Mouse (Mus musculus) liver, embryonic 12.5 days (tissue): ENCODE data around the gene Fxyd1. TPM values are rescaled to one million over a fixed set of nuclear protein-coding genes. Genes with fewer than 3 reads are reported as not detected.
A peak's percentile ranks its signal among the peaks of the same experiment; 100 is the strongest.

ENCODE experiments used
- ATAC-seq: fragments of 200-750 bp; cut with Nextera tagmentation; 2 replicates; pipeline ENCODE4 v1.8.0; 2017; ENCODE audit warnings: moderate number of reproducible peaks, mild to moderate bottlenecking, moderate library complexity
- H3K27ac ChIP-seq: fragments of 300-500 bp; sonication (generic); 2 replicates; pipeline ENCODE4 v1.5.1; 2016; ENCODE audit warnings: mild to moderate bottlenecking
- H3K27me3 ChIP-seq: fragments of 300-500 bp; sonication (generic); replicated peaks from 2 replicates; pipeline ENCODE4 v1.6.1; 2016; ENCODE audit warnings: mild to moderate bottlenecking, moderate library complexity
- H3K36me3 ChIP-seq: fragments of 300-500 bp; sonication (generic); 2 replicates; pipeline ENCODE4 v1.6.1; 2016; ENCODE audit warnings: mild to moderate bottlenecking, moderate library complexity
- H3K4me1 ChIP-seq: fragments of 300-500 bp; sonication (generic); 2 replicates; pipeline ENCODE4 v1.6.1; 2016
- H3K4me2 ChIP-seq: fragments of 300-500 bp; sonication (generic); 2 replicates; pipeline ENCODE4 v1.6.1; 2016; ENCODE audit warnings: mild to moderate bottlenecking, moderate library complexity
- H3K4me3 ChIP-seq: fragments of 300-500 bp; sonication (generic); 2 replicates; pipeline ENCODE4 v1.5.1; 2016; ENCODE audit warnings: mild to moderate bottlenecking, moderate library complexity
- H3K9ac ChIP-seq: fragments of 300-500 bp; sonication (generic); 2 replicates; pipeline ENCODE4 v1.6.1; 2016; ENCODE audit warnings: mild to moderate bottlenecking, moderate library complexity
- H3K9me3 ChIP-seq: fragments of 300-500 bp; sonication (generic); replicated peaks from 2 replicates; pipeline ENCODE4 v1.6.1; 2016; ENCODE audit warnings: mild to moderate bottlenecking, moderate library complexity
- WGBS: fragments of 180-500 bp; shearing (Covaris S2); methylation state at CpG from one replicate; pipeline ENCODE4 v1.1.7; 2016; ENCODE audit not compliant: insufficient replicate concordance; 5-methylcytosine and 5-hydroxymethylcytosine counted together
- polyA plus RNA-seq: library from polyadenylated mRNA; unstranded; fragments of >200 nt; fragmentation: Nextera tagmentation; extraction: Ambion mirVana; gene quantifications from 2 replicates; pipeline ENCODE4 v1.2.1, GENCODE M21; 2016

Gene Fxyd1
- polyA plus RNA-seq, 1 experiment from 2014 or later: 28.2 TPM

DNA sequence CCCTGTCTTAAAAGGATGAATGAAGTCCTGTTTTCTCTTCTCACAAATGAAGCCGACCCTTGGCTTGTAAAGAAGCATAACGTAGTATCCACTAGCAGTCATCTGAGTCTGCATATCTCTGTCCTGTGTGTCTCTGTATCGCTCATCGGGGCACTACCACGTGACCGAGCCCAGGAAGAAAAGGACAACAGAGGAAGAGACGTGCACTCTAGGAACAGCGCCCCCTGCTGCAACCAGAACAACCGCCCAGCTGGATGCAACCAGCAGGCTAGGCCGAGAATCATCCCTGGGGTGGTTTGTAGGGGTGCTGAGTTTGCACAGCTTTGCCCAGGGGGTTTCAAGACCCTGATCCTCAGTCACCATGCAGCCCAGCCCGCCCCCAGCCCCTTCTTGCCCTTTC is 22.2 kb downstream of the Fxyd1 start:
- no peaks in the 10 kb centered on the region for H3K9me3 ChIP-seq
- H3K36me3 ChIP-seq: no peaks in the 10 kb centered on the region
- peaks cover 25% of the 10 kb centered on the region for H3K4me1 ChIP-seq
- H3K9ac ChIP-seq: no peak overlapping the region
- no peak overlapping the region for H3K4me2 ChIP-seq
- ATAC-seq: no peak; the same call in 1 of the 2 replicates
- H3K27ac ChIP-seq: no peak overlapping the region
- WGBS: 46% methylated on average over 11 of the region's 11 CpGs
- H3K27me3 ChIP-seq: 0 out of 2 replicates have a peak, but pooled peaks cover 5% of the 10 kb centered on the region
- no peak overlapping the region for H3K4me3 ChIP-seq

GRCm38 (mm10) chr7:31033409-31034165 is 23.4 kb downstream of the Fxyd1 start:
- no peaks in the 10 kb centered on the region for H3K36me3 ChIP-seq
- H3K4me2 ChIP-seq: no peak overlapping the region
- H3K9me3 ChIP-seq: no peaks in the 10 kb centered on the region
- peaks cover 25% of the 10 kb centered on the region for H3K4me1 ChIP-seq
- no peak overlapping the region for H3K9ac ChIP-seq
- no peaks in the 10 kb centered on the region for H3K27me3 ChIP-seq
- ATAC-seq: peak; percentile 36; the same call in 1 of the 2 replicates
- WGBS: 32% methylated on average over 9 of the region's 9 CpGs
- H3K4me3 ChIP-seq: no peak overlapping the region
- H3K27ac ChIP-seq: peak overlapping the region; percentile 25; the same call in 1 of the 2 replicates

- Histone ChIP-seq H3K27me3 (no peaks in the 10 kb centered on the region), H3K4me1 (peaks cover 25% of the 10 kb centered on the region), H3K27ac (no peak overlapping the region), H3K9me3 (no peaks in the 10 kb centered on the region), H3K4me2 (no peak overlapping the region), H3K4me3 (no peak overlapping the region), H3K9ac (no peak overlapping the region), H3K36me3 (no peaks in the 10 kb centered on the region)
- WGBS: 47% methylated on average over 7 of the region's 7 CpGs
- ATAC-seq: no peak
Measured at GRCm38 (mm10) chr7:31031731-31032130, 25.3 kb downstream of the Fxyd1 start.

DNA sequence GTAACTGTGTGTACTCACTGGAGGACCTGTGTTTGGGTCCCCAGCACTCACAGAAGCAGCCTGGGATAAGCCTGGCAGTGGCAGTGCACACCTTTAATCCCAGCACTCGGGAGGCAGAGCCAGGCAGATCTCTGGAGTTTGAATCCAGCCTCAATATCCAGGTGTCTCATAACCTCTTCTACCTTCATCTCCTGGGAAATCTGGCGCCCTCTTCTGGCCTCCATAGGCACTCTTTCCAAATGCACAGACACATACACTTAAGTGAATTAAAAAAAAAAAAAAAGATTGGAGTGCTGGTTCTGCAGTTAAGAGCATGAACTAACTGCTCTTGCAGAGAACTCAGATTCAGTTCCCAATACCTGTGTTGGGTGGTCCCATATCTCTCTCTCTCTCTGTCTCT is 26.3 kb downstream of the Fxyd1 start:
- Histone ChIP-seq H3K9ac (no peak overlapping the region), H3K9me3 (no peaks in the 10 kb centered on the region), H3K36me3 (no peaks in the 10 kb centered on the region), H3K4me1 (peaks cover 25% of the 10 kb centered on the region), H3K4me2 (no peak overlapping the region), H3K4me3 (no peak overlapping the region), H3K27me3 (no peaks in the 10 kb centered on the region), H3K27ac (no peak overlapping the region)
- ATAC-seq: no peak
- 49% methylated on average over 2 of the region's 2 CpGs for WGBS

DNA sequence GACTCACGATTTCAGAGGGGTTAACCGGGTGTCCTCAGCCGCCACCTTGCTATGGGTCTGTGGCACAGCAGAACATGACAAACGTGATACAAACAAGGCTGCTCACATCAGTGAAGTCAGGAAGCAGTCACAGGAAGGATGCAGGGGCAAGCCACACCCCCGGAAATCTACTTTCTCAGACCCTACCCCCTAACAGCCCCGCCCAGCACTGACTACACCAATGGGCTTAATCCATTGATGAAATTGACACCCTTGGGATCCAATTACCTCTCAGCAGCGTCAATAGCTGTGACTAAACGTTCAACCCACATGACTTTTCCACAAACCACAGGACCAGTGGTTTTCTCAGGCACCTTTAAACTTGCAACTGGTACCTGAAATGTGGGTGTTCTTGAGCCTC is 28.4 kb downstream of the Fxyd1 start:
- Histone ChIP-seq H3K4me1 (peaks cover 9% of the 10 kb centered on the region; the same call in 1 of the 2 replicates), H3K9me3 (no peaks in the 10 kb centered on the region), H3K4me2 (no peak overlapping the region), H3K36me3 (no peaks in the 10 kb centered on the region), H3K4me3 (no peak overlapping the region), H3K27me3 (no peaks in the 10 kb centered on the region), H3K9ac (no peak overlapping the region), H3K27ac (no peak overlapping the region)
- no peak for ATAC-seq
- WGBS: 54% methylated on average over 8 of the region's 8 CpGs

DNA sequence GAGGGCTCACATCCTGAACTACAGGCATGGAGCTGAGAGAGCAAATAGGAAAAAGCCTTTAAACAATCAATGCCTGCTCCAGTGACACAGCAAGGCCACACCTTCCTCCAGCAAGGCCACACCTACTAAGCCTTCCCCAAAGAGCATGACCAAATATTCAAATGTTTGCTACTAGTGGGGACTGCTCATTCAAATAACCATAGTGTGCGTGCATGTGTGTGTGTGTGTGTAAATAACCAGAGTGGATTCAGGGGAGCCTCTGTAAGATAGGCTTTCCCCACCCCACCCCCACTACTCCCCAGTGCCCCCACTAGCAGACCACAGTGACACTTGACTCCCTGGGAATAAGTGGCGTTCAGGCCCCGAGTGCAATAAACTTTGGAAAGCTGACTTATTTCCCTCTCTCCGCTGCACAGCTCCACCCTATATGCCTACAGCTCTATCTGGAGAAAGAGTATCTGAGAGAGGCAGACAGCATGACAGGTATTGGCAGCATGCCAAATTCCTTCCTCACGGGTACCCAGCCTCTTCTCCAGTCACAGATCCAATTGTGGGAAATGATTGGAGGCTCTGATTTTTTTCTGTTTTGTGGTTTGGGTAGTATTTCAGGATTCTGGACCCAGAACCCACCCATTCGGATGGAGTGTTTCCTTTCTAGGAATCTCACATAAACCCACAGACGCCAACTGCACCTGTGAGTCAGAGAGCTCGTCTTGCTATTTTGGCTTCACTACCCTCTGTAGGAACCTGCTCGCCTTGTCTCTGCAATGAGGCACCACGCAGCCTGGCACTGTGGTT is 39.7 kb downstream of the Fxyd1 start:
- no peak overlapping the region for H3K9ac ChIP-seq
- no peak overlapping the region for H3K4me3 ChIP-seq
- H3K9me3 ChIP-seq: no peaks in the 10 kb centered on the region
- H3K36me3 ChIP-seq: no peaks in the 10 kb centered on the region
- H3K27ac ChIP-seq: no peak overlapping the region
- 0 out of 2 replicates have a peak, but pooled peaks have one; percentile 42 for ATAC-seq
- H3K4me1 ChIP-seq: peaks cover 8% of the 10 kb centered on the region; the same call in 1 of the 2 replicates
- WGBS: 56% methylated on average over 10 of the region's 10 CpGs
- no peak overlapping the region for H3K4me2 ChIP-seq
- no peaks in the 10 kb centered on the region for H3K27me3 ChIP-seq

GRCm38 (mm10) chr7:31012971-31013370 is 44.0 kb downstream of the Fxyd1 start:
- H3K9me3 ChIP-seq: no peaks in the 10 kb centered on the region
- WGBS: 72% methylated on average over 5 of the region's 5 CpGs
- H3K4me1 ChIP-seq: peaks cover 14% of the 10 kb centered on the region; the same call in 1 of the 2 replicates
- ATAC-seq: no peak
- H3K4me2 ChIP-seq: no peak overlapping the region
- no peak overlapping the region for H3K27ac ChIP-seq
- H3K4me3 ChIP-seq: no peak overlapping the region
- no peaks in the 10 kb centered on the region for H3K27me3 ChIP-seq
- H3K9ac ChIP-seq: no peak overlapping the region
- H3K36me3 ChIP-seq: no peaks in the 10 kb centered on the region

GRCm38 (mm10) chr7:31008889-31009288 is 48.1 kb downstream of the Fxyd1 start:
- Histone ChIP-seq H3K27ac (no peak overlapping the region), H3K9ac (no peak overlapping the region), H3K9me3 (no peaks in the 10 kb centered on the region), H3K4me2 (no peak overlapping the region), H3K27me3 (no peaks in the 10 kb centered on the region), H3K36me3 (no peaks in the 10 kb centered on the region), H3K4me3 (no peak overlapping the region), H3K4me1 (0 out of 2 replicates have a peak, but pooled peaks cover 5% of the 10 kb centered on the region)
- WGBS: 62% methylated on average over 3 of the region's 3 CpGs
- no peak for ATAC-seq

DNA sequence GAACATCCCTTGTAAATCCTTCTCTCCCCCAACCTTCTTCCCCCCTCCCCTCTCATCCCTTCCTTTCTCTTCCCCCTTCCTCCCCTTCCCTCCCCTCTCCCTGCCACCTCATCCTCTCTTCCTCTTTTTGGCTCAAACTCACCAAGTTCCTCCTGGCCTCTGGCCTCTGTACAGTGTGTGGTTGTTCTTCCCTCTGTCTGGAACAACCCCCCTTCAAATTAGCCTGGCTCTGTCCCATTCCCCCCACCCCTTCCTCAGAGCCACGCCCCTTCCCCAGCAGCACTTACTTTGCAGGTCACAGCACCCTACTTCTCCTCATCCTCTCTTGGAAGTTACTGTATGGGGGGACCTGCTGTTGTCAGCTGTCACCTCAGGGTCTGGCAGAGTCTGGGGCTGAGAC is 48.8 kb downstream of the Fxyd1 start:
- Histone ChIP-seq H3K4me3 (no peak overlapping the region), H3K36me3 (no peaks in the 10 kb centered on the region), H3K9ac (no peak overlapping the region), H3K4me1 (0 out of 2 replicates have a peak, but pooled peaks cover 5% of the 10 kb centered on the region), H3K27ac (no peak overlapping the region), H3K4me2 (no peak overlapping the region), H3K9me3 (no peaks in the 10 kb centered on the region), H3K27me3 (no peaks in the 10 kb centered on the region)
- 0 out of 2 replicates have a peak, but pooled peaks have one; percentile 18 for ATAC-seq
- 14% methylated on average over 1 of the region's 1 CpGs for WGBS

DNA sequence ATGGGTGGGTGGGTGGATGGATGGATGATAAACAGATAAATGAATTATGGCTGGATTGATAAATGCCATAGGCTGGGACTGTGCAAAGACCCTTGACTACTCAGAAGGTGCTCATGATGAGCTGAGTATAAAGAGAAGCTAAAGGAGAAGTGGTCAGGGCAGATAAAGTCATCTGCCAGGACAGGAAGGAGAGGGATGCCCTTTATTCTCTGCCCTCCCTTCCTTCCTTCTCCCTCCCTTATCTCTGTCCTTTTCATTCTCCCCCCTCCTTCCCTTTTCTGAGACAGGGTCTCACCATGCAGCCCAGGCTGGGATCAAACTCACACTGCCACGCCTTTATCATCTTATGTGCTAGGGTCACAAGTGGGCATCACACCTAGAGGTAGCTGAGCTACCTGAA is 49.2 kb downstream of the Fxyd1 start:
- Histone ChIP-seq H3K27me3 (no peaks in the 10 kb centered on the region), H3K4me2 (no peak overlapping the region), H3K36me3 (no peaks in the 10 kb centered on the region), H3K4me1 (peaks cover 9% of the 10 kb centered on the region; the same call in 1 of the 2 replicates), H3K9me3 (no peaks in the 10 kb centered on the region), H3K9ac (no peak overlapping the region), H3K27ac (no peak overlapping the region), H3K4me3 (no peak overlapping the region)
- ATAC-seq: no peak
- 27% methylated on average over 1 of the region's 1 CpGs for WGBS

- H3K4me2 ChIP-seq: 0 out of 2 replicates have a peak overlapping the region, but pooled peaks have one; percentile 1
Measured at GRCm38 (mm10) chr7:31002650-31003049, 54.3 kb downstream of the Fxyd1 start.

More at GRCm38 (mm10) chr7:31002650-31003049, 54.3 kb downstream of the Fxyd1 start:
- peak; percentile 51 for ATAC-seq
- 0 out of 2 replicates have a peak overlapping the region, but pooled peaks have one; percentile 30 for H3K27ac ChIP-seq
- peaks cover 24% of the 10 kb centered on the region for H3K4me1 ChIP-seq
- 14% methylated on average over 8 of the region's 8 CpGs for WGBS
- no peak overlapping the region for H3K4me3 ChIP-seq
- no peaks in the 10 kb centered on the region for H3K9me3 ChIP-seq
- no peaks in the 10 kb centered on the region for H3K27me3 ChIP-seq
- H3K9ac ChIP-seq: no peak overlapping the region
- H3K36me3 ChIP-seq: no peaks in the 10 kb centered on the region
